In the genomic region with DNA sequence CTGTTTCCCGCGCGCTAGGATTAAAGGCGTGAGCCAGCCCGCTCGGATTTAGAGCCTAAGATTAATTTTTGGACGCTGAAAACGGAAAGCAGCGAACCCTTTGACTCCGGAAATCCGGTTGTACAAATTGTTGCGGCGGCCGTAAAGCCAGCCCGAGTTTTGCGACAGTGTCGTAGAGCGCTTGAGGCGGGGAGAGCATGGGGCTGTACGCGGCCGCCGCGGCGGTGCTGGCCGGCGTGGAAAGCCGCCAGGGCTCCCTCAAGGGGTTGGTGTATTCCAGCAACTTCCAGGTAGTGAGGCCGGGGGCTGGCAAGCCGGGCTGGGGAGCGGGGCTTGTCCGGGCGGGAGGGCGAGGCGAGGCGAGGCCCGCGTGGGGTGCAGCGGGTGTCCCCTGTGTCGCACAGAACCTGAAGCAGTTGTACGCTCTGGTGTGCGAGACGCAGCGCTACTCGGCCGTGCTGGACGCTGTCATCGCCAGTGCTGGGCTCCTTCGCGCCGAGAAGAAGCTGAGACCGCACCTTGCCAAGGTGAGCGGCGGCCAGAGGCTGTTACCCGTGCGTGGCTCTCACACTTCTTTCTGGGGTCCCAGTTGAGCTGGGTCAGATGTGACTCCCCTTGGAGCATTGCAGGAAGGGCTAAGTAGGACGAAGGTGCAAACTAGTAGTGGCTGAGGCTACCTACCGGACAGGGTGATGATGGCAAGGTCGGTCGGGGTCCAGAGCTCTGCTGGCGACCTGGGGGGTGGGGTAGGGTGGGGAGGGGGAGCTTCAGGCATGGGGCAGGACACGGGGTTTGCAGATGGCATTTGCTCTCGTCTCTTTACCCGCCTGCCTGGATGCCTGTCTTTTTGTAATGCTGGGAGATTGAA, we compare ENCODE assay signal across 7 mouse cellular contexts. TPM values are rescaled to one million over a fixed set of nuclear protein-coding genes. Genes with fewer than 3 reads are reported as not detected.
DNase-seq lines count a peak whose midpoint lies in the region; ATAC-seq lines count a peak whose summit lies in the region.

Gene Nsun5, plus strand, starts transcription at position 167 of the 868 bp plus-strand sequence.

- H3K9me3 ChIP-seq in intestine, embryonic 16.5 days (ENCODE audit: control insufficient read depth, low read length): no peaks in the 10 kb centered on the region
- no peaks in the 10 kb centered on the region for H3K9me3 ChIP-seq in midbrain, embryonic 11.5 days (ENCODE audit: control insufficient read depth, low read length)

- H3K27ac ChIP-seq in intestine, embryonic 16.5 days (ENCODE audit: low read length): peak within 1 kb of the TSS; percentile 71
- H3K27ac ChIP-seq in midbrain, embryonic 11.5 days (ENCODE audit: low read depth, low read length): peak within 1 kb of the TSS; percentile 21; the same call in 1 of the 2 replicates

- H3K9ac ChIP-seq in intestine, embryonic 16.5 days (ENCODE audit: low read depth, low read length): peak within 1 kb of the TSS; percentile 94
- H3K9ac ChIP-seq in midbrain, embryonic 11.5 days (ENCODE audit: low read length): peak within 1 kb of the TSS; percentile 64

- peak within 1 kb of the TSS; percentile 95 for H3K4me3 ChIP-seq in intestine, embryonic 16.5 days (ENCODE audit: low read length)
- H3K4me3 ChIP-seq in midbrain, embryonic 11.5 days (ENCODE audit: low read depth, low read length): peak within 1 kb of the TSS; percentile 78

- H3K36me3 ChIP-seq in intestine, embryonic 16.5 days (ENCODE audit: control insufficient read depth, insufficient read depth, low read length): peaks cover 18% of the 10 kb centered on the region
- peaks cover 11% of the 10 kb centered on the region for H3K36me3 ChIP-seq in midbrain, embryonic 11.5 days (ENCODE audit: control insufficient read depth, insufficient read depth, low read length)

- no peaks in the 10 kb centered on the region for H3K27me3 ChIP-seq in intestine, embryonic 16.5 days (replicated peaks; ENCODE audit: control insufficient read depth, insufficient read depth, low read length)
- H3K27me3 ChIP-seq in midbrain, embryonic 11.5 days (ENCODE audit: control insufficient read depth, insufficient read depth, low read length): no peaks in the 10 kb centered on the region

- H3K4me1 ChIP-seq in intestine, embryonic 16.5 days (ENCODE audit: control insufficient read depth, insufficient read depth, low read length): peaks cover 7% of the 10 kb centered on the region
- H3K4me1 ChIP-seq in midbrain, embryonic 11.5 days (ENCODE audit: control insufficient read depth, insufficient read depth, low read length): peaks cover 5% of the 10 kb centered on the region

- under 1% methylated on average over 64 of the region's 64 CpGs for WGBS in intestine, embryonic 16.5 days
- under 1% methylated on average over 64 of the region's 64 CpGs for WGBS in midbrain, embryonic 11.5 days

- DNase-seq in adrenal gland, adult 2 months: peak; percentile 95
- peak; percentile 94 for DNase-seq in embryo, embryonic 11.5 days (ENCODE audit: low read depth, low spot score)
- peak; percentile 90 to 97 for DNase-seq in gastrocnemius, postnatal 4 days (ENCODE audit: low spot score in 2 of 2)
- DNase-seq in left cerebral cortex, postnatal 36 days (ENCODE audit: low spot score in 2 of 2): peak; percentile 91 to 95
- peak; percentile 100 for DNase-seq in midbrain, embryonic 11.5 days (ENCODE audit: low spot score, missing footprints)
- DNase-seq in skeletal muscle tissue, adult 2 months (ENCODE audit: low read depth, low spot score): peak; percentile 93

- H3K4me2 ChIP-seq in intestine, embryonic 16.5 days (ENCODE audit: low read depth, low read length): peak within 1 kb of the TSS; percentile 94
- H3K4me2 ChIP-seq in midbrain, embryonic 11.5 days: peak within 1 kb of the TSS; percentile 82

- peak; percentile 83 for ATAC-seq in intestine, embryonic 16.5 days
- ATAC-seq in midbrain, embryonic 11.5 days (ENCODE audit: low FRiP score): peak; percentile 77

- intact Hi-C loops in left cerebral cortex, postnatal 36 days (cut with DNase I): loop anchor here (10.0 kb wide), 1 partner anchor 255 kb away; no protein-coding TSS in a partner anchor

RNA-seq across cellular contexts. Expression of gene Nsun5, which starts in this region (rescaled TPM):
- 10 to 100 TPM; 16.8 to 23.0 TPM for total RNA-seq in adrenal gland, adult 2 months (2021)
- polyA plus RNA-seq in adrenal gland, adult 2 months (2012; rRNA removed): 34.1 and 35.0 TPM in 2 replicates
- 10 to 100 TPM; 12.4 to 14.2 TPM for total RNA-seq in gastrocnemius, postnatal 4 days (2021)
- 30.2 and 34.7 TPM in 2 replicates for polyA plus RNA-seq in intestine, embryonic 16.5 days (2015; fragmentation: Nextera tagmentation; extraction: Ambion mirVana)
- total RNA-seq in left cerebral cortex, postnatal 36 days (2021): 10 to 100 TPM; 16.9 to 21.0 TPM
- polyA plus RNA-seq in midbrain, embryonic 11.5 days (2014; fragmentation: Nextera tagmentation; extraction: Ambion mirVana): 29.6 and 30.0 TPM in 2 replicates

Comparison
In these comparisons a context has a peak if more than half of its experiments do, and no peak if none do; other contexts are left out.
1. Peak in every context shown above with its lines: DNase-seq, ATAC-seq, H3K4me3 ChIP-seq and H3K27ac ChIP-seq.